In the genomic region with DNA sequence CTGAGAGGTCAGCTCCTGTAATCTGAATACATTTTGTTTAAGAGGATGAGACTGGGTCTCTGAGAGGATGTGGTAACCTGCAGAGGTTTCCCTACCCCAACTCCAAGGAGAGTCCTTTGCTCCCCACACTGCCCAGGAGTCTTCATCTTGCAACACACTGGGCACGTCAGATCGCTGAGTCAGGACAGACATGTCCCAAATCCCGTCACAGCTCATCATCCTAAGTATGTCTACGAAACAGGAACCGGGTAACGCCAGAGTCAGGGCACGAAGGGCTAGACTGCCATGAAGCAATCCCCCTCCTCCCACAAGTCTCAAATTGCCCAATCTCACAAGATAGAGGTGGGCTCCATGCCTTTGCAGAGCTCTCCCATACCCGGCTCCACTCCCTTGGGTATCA, we compare ENCODE assay signal across 13 mouse cellular contexts. TPM values are rescaled to one million over a fixed set of nuclear protein-coding genes. Genes with fewer than 3 reads are reported as not detected.
DNase-seq lines count a peak whose midpoint lies in the region; ATAC-seq and TF ChIP-seq lines count a peak whose summit lies in the region.
"Had no signal": no experiment of that assay in that cellular context is flagged by ENCODE, and none has a peak within 500 bp of the region (broad histone marks: within the 10 kb centered on the region; RNA-seq: fewer than 3 reads in every experiment).

No protein-coding gene starts in this region.

- H3K36me3 ChIP-seq in embryonic facial prominence, embryonic 13.5 days: peaks cover 46% of the 10 kb centered on the region
- H3K36me3 ChIP-seq in embryonic facial prominence, embryonic 10.5 days (replicated peaks): peaks cover 46% of the 10 kb centered on the region
- H3K36me3 ChIP-seq in midbrain, postnatal 0 days (ENCODE audit: insufficient read depth, low read length): peaks cover 42% of the 10 kb centered on the region

- no peaks in the 10 kb centered on the region for H3K27me3 ChIP-seq in embryonic facial prominence, embryonic 13.5 days
- peaks cover 6% of the 10 kb centered on the region; the same call in 1 of the 2 replicates for H3K27me3 ChIP-seq in embryonic facial prominence, embryonic 10.5 days (replicated peaks; ENCODE audit: low read depth, poor library complexity, severe bottlenecking)
- H3K27me3 ChIP-seq in midbrain, postnatal 0 days (ENCODE audit: insufficient read depth, low read length): no peaks in the 10 kb centered on the region

- TF ChIP-seq CTCF in midbrain, postnatal 0 days (IDR thresholded peaks at IDR 0.05): no peak

- H3K27ac ChIP-seq in embryonic facial prominence, embryonic 13.5 days: no peak overlapping the region
- H3K27ac ChIP-seq in embryonic facial prominence, embryonic 10.5 days (replicated peaks): no peak overlapping the region
- no peak overlapping the region for H3K27ac ChIP-seq in midbrain, postnatal 0 days (ENCODE audit: low read depth, low read length)

- peaks cover 25% of the 10 kb centered on the region for H3K4me1 ChIP-seq in embryonic facial prominence, embryonic 13.5 days
- peaks cover 30% of the 10 kb centered on the region for H3K4me1 ChIP-seq in embryonic facial prominence, embryonic 10.5 days
- peaks cover 14% of the 10 kb centered on the region for H3K4me1 ChIP-seq in midbrain, postnatal 0 days (ENCODE audit: insufficient read depth, low read length)

- H3K4me3 ChIP-seq in embryonic facial prominence, embryonic 13.5 days: no peak overlapping the region
- H3K4me3 ChIP-seq in embryonic facial prominence, embryonic 10.5 days: no peak overlapping the region
- no peak overlapping the region for H3K4me3 ChIP-seq in midbrain, postnatal 0 days (ENCODE audit: low read depth, low read length)

- no peak overlapping the region for H3K9ac ChIP-seq in embryonic facial prominence, embryonic 13.5 days
- H3K9ac ChIP-seq in midbrain, postnatal 0 days (replicated peaks; ENCODE audit: low read length, poor library complexity, severe bottlenecking): no peak overlapping the region

- ATAC-seq in embryonic facial prominence, embryonic 13.5 days (ENCODE audit: insufficient number of reproducible peaks, insufficient read depth, low FRiP score, low TSS enrichment, low read depth): no peak
- peak; percentile 85 for ATAC-seq in granulocyte monocyte progenitor cell, adult 5-6 weeks (replicated peaks; ENCODE audit: poor library complexity, severe bottlenecking)
- ATAC-seq in midbrain, postnatal 0 days (ENCODE audit: low FRiP score): no peak

- peak overlapping the region; percentile 80; the same call in 1 of the 2 replicates for H3K4me2 ChIP-seq in embryonic facial prominence, embryonic 13.5 days
- H3K4me2 ChIP-seq in midbrain, postnatal 0 days (ENCODE audit: low read depth, low read length, poor library complexity, severe bottlenecking): peak overlapping the region; percentile 62; the same call in 1 of the 2 replicates

- DNase-seq in embryonic facial prominence, embryonic 10.5 days (ENCODE audit: low spot score): no peak
- DNase-seq in kidney, postnatal 25 days: peak; percentile 18 to 48
- no peak for DNase-seq in kidney, adult 18-20 months
- DNase-seq in midbrain, postnatal 0 days (ENCODE audit: low spot score): no peak
- no peak for DNase-seq in gastrocnemius, adult 18-20 months (ENCODE audit: low spot score)
- no peak for DNase-seq in cerebellum, adult 18-20 months
- DNase-seq: cerebellum, adult 11 months; right cerebral cortex, postnatal 25 days; thymus, postnatal 36 days had no signal

- WGBS in embryonic facial prominence, embryonic 13.5 days: 82% methylated on average over 8 of the region's 8 CpGs
- 86% methylated on average over 8 of the region's 8 CpGs for WGBS in embryonic facial prominence, embryonic 10.5 days
- WGBS in midbrain, postnatal 0 days: 90% methylated on average over 8 of the region's 8 CpGs

- no peaks in the 10 kb centered on the region for H3K9me3 ChIP-seq in embryonic facial prominence, embryonic 13.5 days
- H3K9me3 ChIP-seq in embryonic facial prominence, embryonic 10.5 days: no peaks in the 10 kb centered on the region
- H3K9me3 ChIP-seq in midbrain, postnatal 0 days (ENCODE audit: low read length): no peaks in the 10 kb centered on the region

RNA-seq across cellular contexts. Expression of a gene that starts 2.5 kb away (rescaled TPM):
- polyA plus RNA-seq in embryonic facial prominence, embryonic 13.5 days (2015; fragmentation: Nextera tagmentation; extraction: Ambion mirVana): 109 and 145 TPM in 2 replicates
- polyA plus RNA-seq in embryonic facial prominence, embryonic 10.5 days (2016; fragmentation: Nextera tagmentation; extraction: Ambion mirVana): 72.4 and 74.2 TPM in 2 replicates
- 38.0 and 71.5 TPM in 2 replicates for total RNA-seq in granulocyte monocyte progenitor cell, adult 5-6 weeks (2014; fragmentation: Nextera tagmentation)
- 65.8 and 70.9 TPM in 2 replicates for total RNA-seq in granulocyte monocyte progenitor cell, adult 5-6 weeks (2017)
- 78.9 and 89.1 TPM in 2 replicates for total RNA-seq in midbrain, postnatal 0 days (2014; rRNA removed)
- 177 and 189 TPM in 2 replicates for polyA plus RNA-seq in midbrain, postnatal 0 days (2015; fragmentation: Nextera tagmentation; extraction: Ambion mirVana)
- total RNA-seq in gastrocnemius, adult 18-20 months (2021): 10 to 100 TPM; 27.2 to 27.9 TPM

RNA-seq across cellular contexts. Expression of a gene that starts 46.5 kb away (rescaled TPM):
- 1.1 and 1.7 TPM in 2 replicates for polyA plus RNA-seq in embryonic facial prominence, embryonic 13.5 days (2015; fragmentation: Nextera tagmentation; extraction: Ambion mirVana)
- polyA plus RNA-seq in embryonic facial prominence, embryonic 10.5 days (2016; fragmentation: Nextera tagmentation; extraction: Ambion mirVana): 0.34 and 0.35 TPM in 2 replicates
- not detected in 2 replicates for total RNA-seq in granulocyte monocyte progenitor cell, adult 5-6 weeks (2014; fragmentation: Nextera tagmentation)
- total RNA-seq in granulocyte monocyte progenitor cell, adult 5-6 weeks (2017): not detected in 2 replicates
- total RNA-seq in midbrain, postnatal 0 days (2014; rRNA removed): 22.1 and 25.1 TPM in 2 replicates
- polyA plus RNA-seq in midbrain, postnatal 0 days (2015; fragmentation: Nextera tagmentation; extraction: Ambion mirVana): 10.8 and 11.1 TPM in 2 replicates
- 10 to 100 TPM; 17.5 to 20.0 TPM for total RNA-seq in gastrocnemius, adult 18-20 months (2021)
- total RNA-seq: hematopoietic stem cell, adult 5-6 weeks; liver, adult 2 months had no signal
- polyA plus RNA-seq: liver, adult 2 months had no signal

Comparison
In these comparisons a context has a peak if more than half of its experiments do, and no peak if none do; other contexts are left out.
1. DNase-seq: peak in kidney, postnatal 25 days (2 of 2); none in embryonic facial prominence, embryonic 10.5 days (single experiment), kidney, adult 18-20 months (single experiment), midbrain, postnatal 0 days (single experiment), gastrocnemius, adult 18-20 months (single experiment) and cerebellum, adult 18-20 months (0 of 2).
2. RNA of a gene that starts 46.5 kb away (total RNA-seq): 22.1 to 25.1 TPM in midbrain, postnatal 0 days and 17.5 to 20.0 TPM in gastrocnemius, adult 18-20 months; not detected in granulocyte monocyte progenitor cell, adult 5-6 weeks; every median in the first group is over 10 times any median in the second.